ENCODE assay signal across 9 mouse cellular contexts in genomic region chr3:28558328-28558871, GRCm38 (mm10).
DNase-seq lines count a peak whose midpoint lies in the region; ATAC-seq and TF ChIP-seq lines count a peak whose summit lies in the region.
"Had no signal": no experiment of that assay in that cellular context is flagged by ENCODE, and none has a peak within 500 bp of the region (broad histone marks: within the 10 kb centered on the region; RNA-seq: fewer than 3 reads in every experiment).

No protein-coding gene starts in this region.

- H3K4me1 ChIP-seq in liver, embryonic 12.5 days = no peaks in the 10 kb centered on the region
- no peaks in the 10 kb centered on the region for H3K4me1 ChIP-seq in liver, postnatal 0 days (ENCODE audit: insufficient read depth)
- 0 out of 2 replicates have a peak, but pooled peaks cover 7% of the 10 kb centered on the region for H3K4me1 ChIP-seq in midbrain, embryonic 14.5 days (ENCODE audit: control insufficient read depth, insufficient read depth, low read length)
- H3K4me1 ChIP-seq in intestine, embryonic 15.5 days (replicated peaks) = no peaks in the 10 kb centered on the region

- no peak for TF ChIP-seq CTCF in liver, postnatal 0 days (IDR thresholded peaks at IDR 0.05; ENCODE audit: low read depth)
- no peak for TF ChIP-seq CTCF in layer of hippocampus, adult 2 months (conservative IDR thresholded peaks at IDR 0.05)

- 0 out of 2 replicates have a peak, but pooled peaks have one; percentile 24 for ATAC-seq in liver, embryonic 12.5 days
- no peak for ATAC-seq in liver, postnatal 0 days
- peak; percentile 67 for ATAC-seq in midbrain, embryonic 14.5 days (ENCODE audit: low FRiP score, low TSS enrichment)
- ATAC-seq in intestine, embryonic 15.5 days = no peak
- no peak for ATAC-seq in erythroblast, adult 5-6 weeks (replicated peaks; ENCODE audit: low FRiP score, poor library complexity, severe bottlenecking)
- ATAC-seq: Patski had no signal

- WGBS in liver, embryonic 12.5 days (ENCODE audit: insufficient replicate concordance) = 51% methylated on average over 4 of the region's 4 CpGs
- WGBS in liver, postnatal 0 days (ENCODE audit: insufficient replicate concordance) = 29% methylated on average over 4 of the region's 4 CpGs
- 50% methylated on average over 4 of the region's 4 CpGs for WGBS in midbrain, embryonic 14.5 days
- WGBS in intestine, embryonic 15.5 days = 59% methylated on average over 4 of the region's 4 CpGs

- no peak overlapping the region for H3K4me3 ChIP-seq in liver, embryonic 12.5 days
- H3K4me3 ChIP-seq in liver, postnatal 0 days (ENCODE audit: low read depth, low read length) = no peak overlapping the region
- H3K4me3 ChIP-seq in layer of hippocampus, adult 2 months = no peak overlapping the region
- no peak overlapping the region for H3K4me3 ChIP-seq in midbrain, embryonic 14.5 days (replicated peaks; ENCODE audit: low read depth, low read length)
- H3K4me3 ChIP-seq in intestine, embryonic 15.5 days (replicated peaks) = no peak overlapping the region

- no peak for TF ChIP-seq EP300 in liver, postnatal 0 days (IDR thresholded peaks at IDR 0.05; ENCODE audit: low read depth)

- no peak for DNase-seq in liver, postnatal 0 days
- DNase-seq in cerebellum, postnatal 25 days = peak; percentile 72 to 76
- peak; percentile 70 to 81 for DNase-seq in layer of hippocampus, adult 2 months (ENCODE audit: low spot score in 2 of 2)
- peak; percentile 39 for DNase-seq in midbrain, embryonic 14.5 days
- no peak for DNase-seq in MN1 (ENCODE audit: low spot score)

- no peak overlapping the region for H3K9ac ChIP-seq in liver, embryonic 12.5 days
- no peak overlapping the region for H3K9ac ChIP-seq in liver, postnatal 0 days (replicated peaks)
- H3K9ac ChIP-seq in midbrain, embryonic 14.5 days (replicated peaks; ENCODE audit: low read length) = no peak overlapping the region
- H3K9ac ChIP-seq in intestine, embryonic 15.5 days = no peak overlapping the region

- no peak overlapping the region for H3K4me2 ChIP-seq in liver, embryonic 12.5 days
- no peak overlapping the region for H3K4me2 ChIP-seq in liver, postnatal 0 days (ENCODE audit: low read depth, low read length)
- no peak overlapping the region for H3K4me2 ChIP-seq in midbrain, embryonic 14.5 days (ENCODE audit: low read length)
- no peak overlapping the region for H3K4me2 ChIP-seq in intestine, embryonic 15.5 days (replicated peaks)

- H3K27me3 ChIP-seq in liver, embryonic 12.5 days (replicated peaks) = no peaks in the 10 kb centered on the region
- no peaks in the 10 kb centered on the region for H3K27me3 ChIP-seq in liver, postnatal 0 days (ENCODE audit: insufficient read depth, low read length)
- H3K27me3 ChIP-seq in midbrain, embryonic 14.5 days (ENCODE audit: control insufficient read depth, insufficient read depth, low read length) = no peaks in the 10 kb centered on the region
- H3K27me3 ChIP-seq in intestine, embryonic 15.5 days (replicated peaks) = no peaks in the 10 kb centered on the region
- H3K27me3 ChIP-seq: Patski had no signal

- no peaks in the 10 kb centered on the region for H3K36me3 ChIP-seq in liver, embryonic 12.5 days
- H3K36me3 ChIP-seq in liver, postnatal 0 days (replicated peaks; ENCODE audit: insufficient read depth, low read length) = no peaks in the 10 kb centered on the region
- 0 out of 2 replicates have a peak, but pooled peaks cover 14% of the 10 kb centered on the region for H3K36me3 ChIP-seq in midbrain, embryonic 14.5 days (ENCODE audit: control insufficient read depth, insufficient read depth, low read length)
- H3K36me3 ChIP-seq in intestine, embryonic 15.5 days = no peaks in the 10 kb centered on the region

- H3K27ac ChIP-seq in liver, embryonic 12.5 days = no peak overlapping the region
- no peak overlapping the region for H3K27ac ChIP-seq in liver, postnatal 0 days (ENCODE audit: low read depth)
- peak overlapping the region; percentile 89 for H3K27ac ChIP-seq in layer of hippocampus, adult 2 months
- peak overlapping the region; percentile 1; the same call in 1 of the 2 replicates for H3K27ac ChIP-seq in midbrain, embryonic 14.5 days (replicated peaks; ENCODE audit: low read depth, low read length)
- H3K27ac ChIP-seq in intestine, embryonic 15.5 days = no peak overlapping the region

- no peaks in the 10 kb centered on the region for H3K9me3 ChIP-seq in liver, embryonic 12.5 days (replicated peaks)
- no peaks in the 10 kb centered on the region for H3K9me3 ChIP-seq in liver, postnatal 0 days (ENCODE audit: low read length)
- no peaks in the 10 kb centered on the region for H3K9me3 ChIP-seq in midbrain, embryonic 14.5 days (ENCODE audit: control insufficient read depth, low read length)
- H3K9me3 ChIP-seq in intestine, embryonic 15.5 days = no peaks in the 10 kb centered on the region

Comparison
In these comparisons a context has a peak if more than half of its experiments do, and no peak if none do; other contexts are left out.
1. ATAC-seq: peak in liver, embryonic 12.5 days (single experiment) and midbrain, embryonic 14.5 days (single experiment); none in liver, postnatal 0 days (single experiment), intestine, embryonic 15.5 days (single experiment) and erythroblast, adult 5-6 weeks (single experiment).
2. H3K27ac ChIP-seq: peak in layer of hippocampus, adult 2 months (single experiment) and midbrain, embryonic 14.5 days (single experiment); none in liver, embryonic 12.5 days (single experiment), liver, postnatal 0 days (single experiment) and intestine, embryonic 15.5 days (single experiment).
3. DNase-seq: peak in cerebellum, postnatal 25 days (2 of 2), layer of hippocampus, adult 2 months (2 of 2) and midbrain, embryonic 14.5 days (single experiment); none in liver, postnatal 0 days (single experiment) and MN1 (single experiment).